Mouse (Mus musculus): ENCODE measurements around the gene Atp2c2. TPM values are rescaled to one million over a fixed set of nuclear protein-coding genes. Genes with fewer than 3 reads are reported as not detected.

The Atp2c2 gene
- polyA plus RNA-seq, 1 experiment = 0.05 TPM

DNA sequence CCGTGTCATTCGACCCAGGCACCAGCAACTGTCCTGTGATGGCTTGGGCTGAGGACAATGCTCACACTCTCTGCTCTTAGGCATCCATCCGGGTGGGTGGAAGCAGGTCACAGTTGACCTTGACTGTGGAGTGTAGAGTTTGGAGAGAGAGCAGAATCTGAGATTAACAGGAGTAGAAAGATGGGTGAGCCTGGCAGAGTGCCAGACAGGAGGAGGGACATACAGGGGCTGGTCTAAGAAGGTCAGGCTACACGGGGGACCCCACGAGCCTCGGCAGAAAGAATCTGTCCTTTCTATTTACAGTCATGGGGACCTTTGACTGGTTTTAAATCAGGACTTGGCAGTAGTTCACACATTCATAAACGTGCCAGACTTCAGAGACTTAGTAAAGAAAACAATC, 3.2 kb downstream of the Atp2c2 start:
- Histone ChIP-seq H3K4me3 (no peak overlapping the region), H3K27me3 (ENCODE audit: control insufficient read depth, insufficient read depth, insufficient read length) (no peaks in the 10 kb centered on the region), H3ac (ENCODE audit: control insufficient read depth, insufficient read length) (no peak overlapping the region), H3K36me3 (ENCODE audit: control insufficient read depth, insufficient read depth) (no peaks in the 10 kb centered on the region), H3K4me2 (ENCODE audit: low read depth) (no peak overlapping the region), H3K79me2 (ENCODE audit: control insufficient read depth, insufficient read depth) (no peaks in the 10 kb centered on the region)
- TF ChIP-seq TCF12 (IDR thresholded peaks at IDR 0.05; ENCODE audit: insufficient read depth, poor library complexity, severe bottlenecking) = no peak
- TF ChIP-seq CEBPB (IDR thresholded peaks at IDR 0.05; ENCODE audit: insufficient read depth, poor library complexity, severe bottlenecking) = no peak
- TF ChIP-seq TCF3 (IDR thresholded peaks at IDR 0.05; ENCODE audit: insufficient read length, low read depth) = no peak
- TF ChIP-seq MYOG (IDR thresholded peaks at IDR 0.05; ENCODE audit: control insufficient read depth in 1 of 3, insufficient read depth in 1 of 3, insufficient read length in 2 of 3, low read depth in 2 of 3) = no peak
- no peak for TF ChIP-seq SRF (IDR thresholded peaks at IDR 0.05; ENCODE audit: control insufficient read depth, insufficient read length, low read depth)

DNA sequence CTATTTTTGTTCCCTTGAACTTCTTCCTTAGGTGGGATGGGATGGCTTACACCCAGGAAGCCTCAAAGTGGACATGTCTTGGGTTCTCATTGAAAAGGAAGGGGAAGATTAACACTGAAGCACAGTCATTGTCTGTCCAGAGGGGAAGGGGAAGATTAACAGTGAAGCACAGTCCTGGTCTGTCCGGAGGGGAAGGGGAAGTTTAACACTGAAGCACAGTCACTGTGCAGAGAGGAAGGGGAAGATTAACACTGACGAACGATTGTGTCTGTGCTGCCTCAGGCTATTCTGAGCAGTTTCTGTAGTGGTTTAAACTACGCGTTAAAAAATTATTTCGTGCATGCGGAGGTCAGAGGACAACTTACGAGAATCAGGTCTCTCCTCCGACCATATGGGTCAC, 7.3 kb downstream of the Atp2c2 start:
- TF ChIP-seq USF1 (IDR thresholded peaks at IDR 0.05; ENCODE audit: low read depth) = no peak
- no peak for TF ChIP-seq POLR2A (IDR thresholded peaks at IDR 0.05; ENCODE audit: insufficient read length, low read depth)
- no peak for TF ChIP-seq CEBPB (IDR thresholded peaks at IDR 0.05; ENCODE audit: insufficient read depth, poor library complexity, severe bottlenecking)
- no peak for TF ChIP-seq REST (IDR thresholded peaks at IDR 0.05; ENCODE audit: insufficient read depth, insufficient read length)
- TF ChIP-seq TCF3 (IDR thresholded peaks at IDR 0.05; ENCODE audit: insufficient read length, low read depth) = no peak
- no peak for TF ChIP-seq MYOD1 (IDR thresholded peaks at IDR 0.05; ENCODE audit: control insufficient read depth in 1 of 3, insufficient read length in 2 of 3, low read depth in 2 of 3)
- no peak for TF ChIP-seq MYOG (IDR thresholded peaks at IDR 0.05; ENCODE audit: control insufficient read depth in 1 of 3, insufficient read depth in 1 of 3, insufficient read length in 2 of 3, low read depth in 2 of 3)
- TF ChIP-seq MAX (IDR thresholded peaks at IDR 0.05; ENCODE audit: low read depth) = no peak
- no peak for TF ChIP-seq E2F4 (IDR thresholded peaks at IDR 0.05; ENCODE audit: insufficient read depth)
- no peak for TF ChIP-seq TCF12 (IDR thresholded peaks at IDR 0.05; ENCODE audit: insufficient read depth, poor library complexity, severe bottlenecking)
- TF ChIP-seq POLR2AphosphoS2 (IDR thresholded peaks at IDR 0.05; ENCODE audit: insufficient read length, low read depth) = no peak
- TF ChIP-seq SRF (IDR thresholded peaks at IDR 0.05; ENCODE audit: control insufficient read depth, insufficient read length, low read depth) = no peak
- Histone ChIP-seq H3K4me2 (ENCODE audit: low read depth) (no peak overlapping the region), H3K4me3 (no peak overlapping the region), H3K27me3 (ENCODE audit: control insufficient read depth, insufficient read depth, insufficient read length) (no peaks in the 10 kb centered on the region), H3K36me3 (ENCODE audit: control insufficient read depth, insufficient read depth) (no peaks in the 10 kb centered on the region), H3K79me2 (ENCODE audit: control insufficient read depth, insufficient read depth) (no peaks in the 10 kb centered on the region), H3ac (ENCODE audit: control insufficient read depth, insufficient read length) (no peak overlapping the region)

DNA sequence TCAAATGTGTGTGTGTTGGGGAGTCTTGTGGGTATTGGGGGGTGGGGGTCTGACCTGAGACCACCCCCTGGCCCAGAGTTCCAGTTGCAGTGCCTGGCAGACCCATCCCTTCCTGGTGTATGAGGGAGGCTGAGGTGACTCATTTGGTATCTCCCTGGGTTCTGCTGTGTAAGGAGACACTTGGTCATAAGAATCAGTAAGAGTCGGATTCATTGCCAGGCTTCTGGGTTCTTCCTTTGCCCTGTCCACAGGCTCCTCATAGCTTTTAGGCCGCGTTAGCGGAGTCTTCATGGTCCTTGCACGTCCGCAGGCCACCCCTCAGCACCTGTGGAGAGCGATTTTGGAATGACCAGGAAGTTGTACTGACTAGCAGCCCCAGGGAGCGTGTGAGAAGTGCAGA, 8.7 kb downstream of the Atp2c2 start:
- no peak overlapping the region for H3K4me3 ChIP-seq
- TF ChIP-seq USF1 (IDR thresholded peaks at IDR 0.05; ENCODE audit: low read depth) = no peak
- no peak for TF ChIP-seq CEBPB (IDR thresholded peaks at IDR 0.05; ENCODE audit: insufficient read depth, poor library complexity, severe bottlenecking)
- no peak for TF ChIP-seq MYOG (IDR thresholded peaks at IDR 0.05; ENCODE audit: control insufficient read depth in 1 of 3, insufficient read depth in 1 of 3, insufficient read length in 2 of 3, low read depth in 2 of 3)
- TF ChIP-seq REST (IDR thresholded peaks at IDR 0.05; ENCODE audit: insufficient read depth, insufficient read length) = no peak
- TF ChIP-seq POLR2A (IDR thresholded peaks at IDR 0.05; ENCODE audit: insufficient read length, low read depth) = no peak
- TF ChIP-seq SRF (IDR thresholded peaks at IDR 0.05; ENCODE audit: control insufficient read depth, insufficient read length, low read depth) = no peak
- no peak for TF ChIP-seq MAX (IDR thresholded peaks at IDR 0.05; ENCODE audit: low read depth)
- TF ChIP-seq POLR2AphosphoS2 (IDR thresholded peaks at IDR 0.05; ENCODE audit: insufficient read length, low read depth) = no peak
- no peak for TF ChIP-seq TCF12 (IDR thresholded peaks at IDR 0.05; ENCODE audit: insufficient read depth, poor library complexity, severe bottlenecking)
- TF ChIP-seq E2F4 (IDR thresholded peaks at IDR 0.05; ENCODE audit: insufficient read depth) = no peak
- TF ChIP-seq MYOD1 (IDR thresholded peaks at IDR 0.05; ENCODE audit: control insufficient read depth in 1 of 3, insufficient read length in 2 of 3, low read depth in 2 of 3) = no peak
- no peak for TF ChIP-seq TCF3 (IDR thresholded peaks at IDR 0.05; ENCODE audit: insufficient read length, low read depth)
- H3K79me2 ChIP-seq (ENCODE audit: control insufficient read depth, insufficient read depth) = no peaks in the 10 kb centered on the region
- peak overlapping the region; percentile 68 for H3K4me2 ChIP-seq (ENCODE audit: low read depth)
- no peaks in the 10 kb centered on the region for H3K36me3 ChIP-seq (ENCODE audit: control insufficient read depth, insufficient read depth)
- no peaks in the 10 kb centered on the region for H3K27me3 ChIP-seq (ENCODE audit: control insufficient read depth, insufficient read depth, insufficient read length)
- no peak overlapping the region for H3ac ChIP-seq (ENCODE audit: control insufficient read depth, insufficient read length)

DNA sequence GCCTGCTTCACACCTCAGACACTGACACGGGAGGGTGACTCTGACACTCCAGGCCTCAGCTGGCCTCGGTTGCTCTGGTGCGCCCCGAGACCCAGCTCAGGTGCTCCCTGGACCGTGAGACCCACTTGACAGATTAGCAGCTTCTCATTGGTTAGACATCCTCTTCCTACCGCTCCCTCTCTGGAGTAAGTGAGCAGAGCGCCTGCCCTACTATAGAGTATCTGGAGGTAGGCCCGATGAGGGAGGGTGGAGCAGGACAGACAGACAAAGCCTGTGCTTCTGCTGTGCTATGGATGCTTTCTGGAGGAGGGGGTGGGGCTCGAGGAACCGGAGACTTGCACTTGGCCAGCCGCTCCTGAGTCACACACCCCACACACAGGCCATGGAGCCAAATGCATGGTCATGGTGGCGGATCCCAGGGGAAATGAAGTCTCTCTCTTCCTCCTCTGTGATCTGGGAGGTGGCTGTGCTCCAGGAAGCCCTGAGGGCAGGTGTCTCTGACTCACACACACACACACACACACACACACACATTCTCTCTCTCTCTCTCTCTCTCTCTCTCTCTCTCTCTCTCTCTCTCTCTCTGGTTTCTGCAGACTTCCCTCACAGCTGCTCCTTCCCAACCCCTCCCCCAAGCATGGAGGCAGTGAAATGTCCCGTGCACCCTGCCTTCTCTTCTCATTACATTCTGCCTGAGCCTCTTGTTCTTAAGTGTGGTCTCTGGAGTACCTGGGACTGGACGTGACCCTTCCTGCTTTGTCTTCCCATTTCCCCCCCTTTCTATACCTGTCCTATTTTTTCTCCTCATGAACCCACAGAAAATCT, 9.3 kb downstream of the Atp2c2 start:
- TF ChIP-seq TCF3 (IDR thresholded peaks at IDR 0.05; ENCODE audit: insufficient read length, low read depth) = peak; percentile 34
- peak; percentile 63 for TF ChIP-seq TCF12 (IDR thresholded peaks at IDR 0.05; ENCODE audit: insufficient read depth, poor library complexity, severe bottlenecking)
- peak; percentile 36 to 85 (median 81) for TF ChIP-seq MYOD1 (IDR thresholded peaks at IDR 0.05; ENCODE audit: control insufficient read depth in 1 of 3, insufficient read length in 2 of 3, low read depth in 2 of 3)
- no peak for TF ChIP-seq MAX (IDR thresholded peaks at IDR 0.05; ENCODE audit: low read depth)
- peak; percentile 49 to 81 (median 68) for TF ChIP-seq MYOG (IDR thresholded peaks at IDR 0.05; ENCODE audit: control insufficient read depth in 1 of 3, insufficient read depth in 1 of 3, insufficient read length in 2 of 3, low read depth in 2 of 3)
- TF ChIP-seq SRF (IDR thresholded peaks at IDR 0.05; ENCODE audit: control insufficient read depth, insufficient read length, low read depth) = peak; percentile 68
- peak; percentile 14 for TF ChIP-seq POLR2A (IDR thresholded peaks at IDR 0.05; ENCODE audit: insufficient read length, low read depth)
- no peak for TF ChIP-seq E2F4 (IDR thresholded peaks at IDR 0.05; ENCODE audit: insufficient read depth)
- H3K36me3 ChIP-seq (ENCODE audit: control insufficient read depth, insufficient read depth) = no peaks in the 10 kb centered on the region
- H3ac ChIP-seq (ENCODE audit: control insufficient read depth, insufficient read length) = no peak overlapping the region
- no peak overlapping the region for H3K4me3 ChIP-seq
- no peaks in the 10 kb centered on the region for H3K79me2 ChIP-seq (ENCODE audit: control insufficient read depth, insufficient read depth)
- peak overlapping the region; percentile 68 for H3K4me2 ChIP-seq (ENCODE audit: low read depth)
- no peaks in the 10 kb centered on the region for H3K27me3 ChIP-seq (ENCODE audit: control insufficient read depth, insufficient read depth, insufficient read length)

Measured in myocyte (in vitro differentiated cells).